Mouse (Mus musculus) megakaryocyte, embryonic 14.5 days (primary cell): ENCODE measurements around the gene Erh. TPM values are rescaled to one million over a fixed set of nuclear protein-coding genes. Genes with fewer than 3 reads are reported as not detected.

ENCODE experiments used
- H3K27me3 ChIP-seq: replicated peaks from 2 replicates; pipeline ENCODE3; 2012; ENCODE audit warnings: inconsistent platforms
- H3K36me3 ChIP-seq: replicated peaks from 2 replicates; pipeline ENCODE3; 2012; ENCODE audit warnings: low read length, inconsistent platforms, mixed read lengths
- H3K4me1 ChIP-seq: 2 replicates; pipeline ENCODE4 v1.6.1; 2012; ENCODE audit warnings: inconsistent platforms
- H3K4me3 ChIP-seq: replicated peaks from 2 replicates; pipeline ENCODE3; 2012; ENCODE audit warnings: moderate library complexity, mild to moderate bottlenecking, inconsistent platforms
- H3K9me3 ChIP-seq: 2 replicates; pipeline ENCODE4 v1.6.1; 2012; ENCODE audit warnings: inconsistent platforms
- FLI1 ChIP-seq: IDR thresholded peaks from 2 replicates; pipeline ENCODE4 v1.6.1; 2012; ENCODE audit warnings: low read length, inconsistent platforms, mixed read lengths
- GATA1 ChIP-seq: IDR thresholded peaks from 3 replicates; pipeline ENCODE4 v1.6.1; 2012; ENCODE audit warnings: mixed read lengths, low read length, inconsistent platforms, borderline replicate concordance
- polyA plus RNA-seq: library from polyadenylated mRNA; stranded (reverse); fragments of >175 nt; gene quantifications from 2 replicates; pipeline ENCODE4 v1.2.3, GENCODE M21; 2012; ENCODE audit warnings: low replicate concordance; ENCODE audit not compliant: insufficient read depth

Gene Erh
- polyA plus RNA-seq, 1 experiment, result 24.1 TPM

DNA sequence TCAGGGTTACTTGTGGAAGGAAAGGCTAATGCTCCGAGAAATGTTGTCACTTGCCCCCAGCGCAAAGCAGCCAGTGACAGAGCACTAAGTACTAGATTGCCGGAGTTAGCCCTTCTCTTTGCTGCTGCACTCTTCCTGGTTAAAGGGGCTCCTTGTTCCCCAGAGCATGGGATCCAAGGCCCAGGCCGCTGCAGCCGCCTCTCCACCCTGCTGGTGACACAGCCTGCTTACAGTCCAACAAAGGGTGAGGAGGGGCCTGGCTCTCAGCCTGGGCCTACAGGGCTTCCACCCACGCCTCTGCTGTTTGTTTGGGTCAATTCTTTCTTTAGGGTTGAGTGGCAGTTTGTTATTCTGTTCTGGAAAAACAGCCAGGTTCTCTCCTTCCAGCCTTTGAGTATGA, 45.4 kb downstream of the Erh start:
- H3K4me3 ChIP-seq, result no peak overlapping the region
- no peak for TF ChIP-seq GATA1
- TF ChIP-seq FLI1, result no peak
- H3K9me3 ChIP-seq, result no peaks in the 10 kb centered on the region
- H3K4me1 ChIP-seq, result peaks cover 7% of the 10 kb centered on the region
- no peaks in the 10 kb centered on the region for H3K36me3 ChIP-seq
- peaks cover 79% of the 10 kb centered on the region for H3K27me3 ChIP-seq

- TF ChIP-seq GATA1 (no peak), FLI1 (no peak)
- no peak overlapping the region for H3K4me3 ChIP-seq
- H3K9me3 ChIP-seq, result no peaks in the 10 kb centered on the region
- peaks cover 82% of the 10 kb centered on the region for H3K27me3 ChIP-seq
- peaks cover 2% of the 10 kb centered on the region for H3K4me1 ChIP-seq
- no peaks in the 10 kb centered on the region for H3K36me3 ChIP-seq
Observed at GRCm38 (mm10) chr12:80598236-80598635, 45.9 kb downstream of the Erh start.

DNA sequence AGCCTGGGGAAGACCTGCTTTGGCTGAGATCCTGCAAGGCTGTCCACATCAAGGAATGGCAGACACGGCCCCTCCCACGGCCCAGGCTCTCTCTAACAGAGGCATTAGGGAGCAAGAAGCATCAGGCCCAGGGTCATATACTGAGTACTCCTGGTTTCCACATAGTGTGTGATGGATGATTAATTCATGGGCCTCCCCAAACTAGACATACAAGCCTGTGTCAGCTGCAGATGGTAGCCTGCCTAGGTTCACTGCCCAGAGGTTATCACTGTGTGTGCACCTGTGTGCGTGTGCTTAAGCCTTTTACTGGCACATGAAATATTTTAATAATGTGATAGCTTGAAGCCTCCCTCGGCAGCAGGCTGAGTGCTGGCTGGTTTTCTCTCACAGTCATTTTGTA, 48.2 kb downstream of the Erh start:
- TF ChIP-seq FLI1 (no peak), GATA1 (no peak)
- no peaks in the 10 kb centered on the region for H3K36me3 ChIP-seq
- no peak overlapping the region for H3K4me3 ChIP-seq
- H3K9me3 ChIP-seq, result no peaks in the 10 kb centered on the region
- peaks cover 7% of the 10 kb centered on the region; the same call in 1 of the 2 replicates for H3K4me1 ChIP-seq
- H3K27me3 ChIP-seq, result peaks cover 74% of the 10 kb centered on the region

GRCm38 (mm10) chr12:80595566-80595965, 48.6 kb downstream of the Erh start:
- peaks cover 73% of the 10 kb centered on the region for H3K27me3 ChIP-seq
- no peaks in the 10 kb centered on the region for H3K36me3 ChIP-seq
- H3K4me3 ChIP-seq, result no peak overlapping the region
- peaks cover 7% of the 10 kb centered on the region; the same call in 1 of the 2 replicates for H3K4me1 ChIP-seq
- H3K9me3 ChIP-seq, result no peaks in the 10 kb centered on the region
- TF ChIP-seq FLI1, result no peak
- no peak for TF ChIP-seq GATA1

DNA sequence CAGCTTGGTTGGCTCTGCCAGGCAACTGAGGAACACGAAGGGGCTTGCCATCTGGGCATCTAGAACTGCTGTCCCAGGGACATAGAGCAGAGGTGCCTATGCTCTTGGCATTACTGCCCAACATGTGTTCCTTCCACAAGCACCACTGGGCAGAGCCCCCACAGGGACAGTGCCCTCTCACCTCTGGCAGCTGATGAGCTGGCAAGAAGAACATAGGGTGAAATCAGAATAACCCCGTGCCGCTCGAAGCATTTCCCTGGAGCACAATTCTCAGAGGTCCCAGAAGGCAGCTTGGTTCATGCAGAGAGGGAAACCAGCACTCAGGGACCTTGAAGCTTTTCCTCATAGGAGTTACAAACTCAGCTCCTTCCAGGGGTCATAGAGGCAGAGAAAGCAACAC, 49.4 kb downstream of the Erh start:
- no peaks in the 10 kb centered on the region for H3K9me3 ChIP-seq
- no peak for TF ChIP-seq FLI1
- no peak for TF ChIP-seq GATA1
- no peaks in the 10 kb centered on the region for H3K36me3 ChIP-seq
- peaks cover 7% of the 10 kb centered on the region; the same call in 1 of the 2 replicates for H3K4me1 ChIP-seq
- H3K4me3 ChIP-seq, result no peak overlapping the region
- peaks cover 67% of the 10 kb centered on the region for H3K27me3 ChIP-seq

DNA sequence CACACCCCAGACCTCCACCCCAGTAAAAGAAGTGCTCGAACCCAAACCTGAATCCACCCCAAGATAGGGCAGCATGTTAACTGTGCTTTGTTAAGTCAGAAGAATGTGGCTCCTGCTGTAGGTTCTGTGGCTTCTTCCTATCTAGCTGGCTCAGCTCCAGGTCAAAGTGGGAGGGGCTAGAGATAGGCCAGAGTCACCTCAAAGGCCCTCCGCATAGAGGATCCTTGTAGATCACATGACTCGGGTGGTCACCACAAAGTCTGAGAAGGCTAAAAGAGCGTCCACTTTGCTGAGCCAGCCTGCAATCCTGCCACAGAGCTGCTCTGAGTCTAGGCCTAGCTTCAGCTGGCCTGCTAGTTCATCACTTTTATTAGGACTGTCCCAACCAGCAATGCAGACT, 50.0 kb downstream of the Erh start:
- Histone ChIP-seq H3K36me3 (no peaks in the 10 kb centered on the region), H3K9me3 (no peaks in the 10 kb centered on the region), H3K4me1 (peaks cover 7% of the 10 kb centered on the region; the same call in 1 of the 2 replicates), H3K27me3 (peaks cover 66% of the 10 kb centered on the region), H3K4me3 (no peak overlapping the region)
- TF ChIP-seq GATA1 (no peak), FLI1 (no peak)

DNA sequence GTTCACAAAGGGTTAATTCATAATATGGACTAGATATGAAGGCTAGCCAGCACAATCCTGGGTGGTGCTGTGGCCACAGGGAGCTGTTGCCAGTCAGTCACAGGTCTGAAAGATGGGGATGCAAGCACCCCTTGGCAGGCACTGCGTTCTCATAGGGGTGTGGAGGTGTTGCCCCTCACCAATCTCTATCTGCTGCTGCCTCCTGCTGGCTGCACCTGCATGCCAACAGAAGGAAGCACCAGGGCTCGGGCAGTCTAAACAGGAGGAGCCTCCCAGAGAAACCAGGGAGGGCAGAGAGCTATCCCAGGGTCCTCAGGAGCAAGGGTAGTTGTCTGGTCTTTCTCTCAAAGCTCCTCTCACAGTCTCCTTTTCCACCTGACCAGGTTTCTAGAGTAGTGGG, 59.2 kb downstream of the Erh start:
- H3K27me3 ChIP-seq, result peaks cover 51% of the 10 kb centered on the region
- no peaks in the 10 kb centered on the region; the same call in 1 of the 2 replicates for H3K4me1 ChIP-seq
- H3K4me3 ChIP-seq, result no peak overlapping the region
- H3K36me3 ChIP-seq, result no peaks in the 10 kb centered on the region
- TF ChIP-seq FLI1, result no peak
- TF ChIP-seq GATA1, result no peak
- H3K9me3 ChIP-seq, result peaks cover 3% of the 10 kb centered on the region; the same call in 1 of the 2 replicates

Other genes starting within 250 kb of the Erh start
- 9.9 and 10.8 TPM in 2 replicates for gene Dcaf5, start 207.7 kb downstream of the Erh start, polyA plus RNA-seq
- 1.4 TPM in 1 of 2 replicates, not detected in the other for gene Exd2, start 181.2 kb downstream of the Erh start, polyA plus RNA-seq
- gene Galnt16, start 126.1 kb downstream of the Erh start, polyA plus RNA-seq, result not detected in 2 replicates
- 2.7 and 8.1 TPM in 2 replicates for gene Slc39a9, start 458 bp downstream of the Erh start, polyA plus RNA-seq
- not detected in 2 replicates for gene Plekhd1, start 48.2 kb upstream of the Erh start, polyA plus RNA-seq
- gene Ccdc177, start 116.3 kb upstream of the Erh start, polyA plus RNA-seq, result not detected in 2 replicates
- 5.9 and 6.0 TPM in 2 replicates for gene Susd6, start 146.2 kb upstream of the Erh start, polyA plus RNA-seq